Mouse (Mus musculus) adrenal gland, postnatal 10 days (tissue): ENCODE measurements around the gene Eif6. TPM values are rescaled to one million over a fixed set of nuclear protein-coding genes. Genes with fewer than 3 reads are reported as not detected.
A peak's percentile ranks its signal among the peaks of the same experiment; 100 is the strongest.

Experiments
- DNase-seq: peaks from one replicate; pipeline ENCODE4 v3.0.0; 2021; ENCODE audit warnings: mixed read lengths
- total RNA-seq, 2 experiments: library from RNA; stranded (reverse); gene quantifications; 2 replicates each; pipeline ENCODE4 v1.2.3; 2021

Gene Eif6
- total RNA-seq, 2 experiments from 2014 or later = 106 to 121 TPM

- DNase-seq = peak; percentile 49
Measured at GRCm38 (mm10) chr2:155825904-155826629, 658 bp downstream of the Eif6 start.

- no peak for DNase-seq
Measured at GRCm38 (mm10) chr2:155823722-155824121, 3.0 kb downstream of the Eif6 start.

GRCm38 (mm10) chr2:155820779-155821178 is 5.9 kb downstream of the Eif6 start:
- DNase-seq = no peak

GRCm38 (mm10) chr2:155819449-155820251 is 7.1 kb downstream of the Eif6 start:
- DNase-seq = no peak

- DNase-seq = no peak
Measured at GRCm38 (mm10) chr2:155819392-155819448, 7.5 kb downstream of the Eif6 start, which contains the start of gene BC029722. Gene BC029722 (minus strand): TSS chr2:155819426.

GRCm38 (mm10) chr2:155818596-155819391 is 7.9 kb downstream of the Eif6 start:
- peak; percentile 98 for DNase-seq

- DNase-seq = peak; percentile 81
Measured at GRCm38 (mm10) chr2:155817301-155818245, 9.2 kb downstream of the Eif6 start.

GRCm38 (mm10) chr2:155816179-155816578 is 10.5 kb downstream of the Eif6 start:
- no peak for DNase-seq

- no peak for DNase-seq
Measured at GRCm38 (mm10) chr2:155814829-155815228, 11.9 kb downstream of the Eif6 start.

- DNase-seq = no peak
Measured at GRCm38 (mm10) chr2:155812637-155813036, 14.1 kb downstream of the Eif6 start.

- peak; percentile 89 for DNase-seq
Measured at GRCm38 (mm10) chr2:155811821-155812396, 14.8 kb downstream of the Eif6 start.

- DNase-seq = peak; percentile 69
Measured at GRCm38 (mm10) chr2:155809620-155810019, 17.1 kb downstream of the Eif6 start.

GRCm38 (mm10) chr2:155807408-155807807 is 19.3 kb downstream of the Eif6 start:
- DNase-seq = no peak

GRCm38 (mm10) chr2:155806548-155806947 is 20.2 kb downstream of the Eif6 start:
- DNase-seq = peak; percentile 82

GRCm38 (mm10) chr2:155805925-155806255 is 20.8 kb downstream of the Eif6 start:
- no peak for DNase-seq

- DNase-seq = peak; percentile 89
Measured at GRCm38 (mm10) chr2:155805231-155805924, 21.3 kb downstream of the Eif6 start.

GRCm38 (mm10) chr2:155804053-155804452 is 22.7 kb downstream of the Eif6 start:
- DNase-seq = no peak

- DNase-seq = no peak
Measured at GRCm38 (mm10) chr2:155802761-155803160, 24.0 kb downstream of the Eif6 start.

- no peak for DNase-seq
Measured at GRCm38 (mm10) chr2:155798613-155799012, 28.1 kb downstream of the Eif6 start.

- no peak for DNase-seq
Measured at GRCm38 (mm10) chr2:155794674-155795445, 31.9 kb downstream of the Eif6 start.
